Mouse (Mus musculus): ENCODE results near the gene Clip3.

GRCm38 (mm10) chr7:30339432-30340109 is 48.0 kb downstream of the Clip3 start:
- TF ChIP-seq CTCF (IDR thresholded peaks at IDR 0.05; ENCODE audit: low read depth, low read length) = no peak
- no peak for TF ChIP-seq POLR2A (IDR thresholded peaks at IDR 0.05; ENCODE audit: borderline replicate concordance, low read depth, low read length)
